Mouse (Mus musculus) skeletal muscle tissue, adult 2 months (tissue): Measurements from ENCODE around the gene Fam57b.
"Not testable (repeated sequence)": the region's sequence is repeated elsewhere in the genome, so short reads cannot be mapped to it uniquely, and the experiment has no call there.

Experiments
- DNase-seq: peaks from one replicate; pipeline ENCODE4 v3.0.0-alpha.2; 2012; ENCODE audit warnings: low read depth, low spot score

Gene Fam57b

GRCm38 (mm10) chr7:126777476-126777875, 20.0 kb upstream of the Fam57b start:
- no peak for DNase-seq

- no peak for DNase-seq
These were observed 19.3 kb upstream of the Fam57b start for GRCm38 (mm10) chr7:126778147-126778546.

GRCm38 (mm10) chr7:126779101-126779500, 18.4 kb upstream of the Fam57b start:
- DNase-seq, result not testable (repeated sequence)

- no peak for DNase-seq
These were observed 17.2 kb upstream of the Fam57b start for GRCm38 (mm10) chr7:126779983-126780970.

GRCm38 (mm10) chr7:126780971-126781635, 16.4 kb upstream of the Fam57b start, which contains the start of gene Tbx6:
Gene Tbx6, plus strand, starts transcription at chr7:126781483.
- no peak for DNase-seq

GRCm38 (mm10) chr7:126781661-126782370, 15.7 kb upstream of the Fam57b start:
- DNase-seq, result no peak

GRCm38 (mm10) chr7:126782693-126783092, 14.8 kb upstream of the Fam57b start:
- no peak for DNase-seq

GRCm38 (mm10) chr7:126784469-126784868, 13.0 kb upstream of the Fam57b start:
- no peak for DNase-seq

GRCm38 (mm10) chr7:126785056-126785455, 12.4 kb upstream of the Fam57b start:
- no peak for DNase-seq

GRCm38 (mm10) chr7:126786142-126786541, 11.3 kb upstream of the Fam57b start:
- no peak for DNase-seq

GRCm38 (mm10) chr7:126789141-126789540, 8.3 kb upstream of the Fam57b start:
- DNase-seq, result no peak

GRCm38 (mm10) chr7:126791851-126792720, 5.4 kb upstream of the Fam57b start, which contains the start of gene Ppp4c:
Gene Ppp4c, minus strand, starts transcription at chr7:126792496.
- peak; percentile 97 for DNase-seq

GRCm38 (mm10) chr7:126792721-126793443, 4.6 kb upstream of the Fam57b start:
- DNase-seq, result no peak

GRCm38 (mm10) chr7:126793456-126794270, 3.8 kb upstream of the Fam57b start:
- no peak for DNase-seq

- DNase-seq, result no peak
These were observed 3.2 kb upstream of the Fam57b start for GRCm38 (mm10) chr7:126794271-126794605.

- DNase-seq, result no peak
These were observed 1.8 kb upstream of the Fam57b start for GRCm38 (mm10) chr7:126795387-126796317.

- DNase-seq, result no peak
These were observed 1.0 kb upstream of the Fam57b start for GRCm38 (mm10) chr7:126796350-126796932.
